Mouse (Mus musculus) CH12.LX (cell line): ENCODE data around the gene Krtdap. TPM values are rescaled to one million over a fixed set of nuclear protein-coding genes. Genes with fewer than 3 reads are reported as not detected.

Experiments
- DNase-seq: peaks from one replicate; pipeline ENCODE4 v3.0.0-alpha.2; 2013; ENCODE audit errors: extremely low read depth
- H3K27ac ChIP-seq: 2 replicates; pipeline ENCODE4 v1.5.1; 2012; ENCODE audit warnings: low read depth, mild to moderate bottlenecking, control low read depth, moderate library complexity; ENCODE audit not compliant: insufficient read depth
- H3K27me3 ChIP-seq: replicated peaks from 2 replicates; pipeline ENCODE3; 2012; ENCODE audit warnings: inconsistent platforms
- H3K36me3 ChIP-seq, 2 experiments: replicated peaks in 1 of 2; 2 replicates each; pipeline versions ENCODE3 to v1.6.1; 2012; ENCODE audit warnings: inconsistent platforms in 1 of 2, low read length in 1 of 2, mild to moderate bottlenecking in 1 of 2, mixed read lengths in 1 of 2, moderate library complexity in 1 of 2; ENCODE audit not compliant: control insufficient read depth in 1 of 2, insufficient read depth in 1 of 2
- H3K4me1 ChIP-seq, 2 experiments: 2 replicates each; pipeline ENCODE4 v1.6.1; 2012; ENCODE audit warnings: inconsistent platforms in 1 of 2, moderate library complexity in 1 of 2; ENCODE audit not compliant: insufficient read depth in 2 of 2, control insufficient read depth in 1 of 2
- H3K4me2 ChIP-seq: 2 replicates; pipeline ENCODE4 v1.6.1; 2012; ENCODE audit warnings: low read depth, mild to moderate bottlenecking, control low read depth; ENCODE audit not compliant: poor library complexity, insufficient read depth, severe bottlenecking
- H3K4me3 ChIP-seq, 3 experiments: fragments of 150-350 bp in 1 of 3; sonication (generic) in 1 of 3; replicated peaks in 1 of 3; 2 replicates each; pipeline versions ENCODE3 to v1.5.1; 2011 to 2012; ENCODE audit warnings: low read depth in 2 of 3, low read length in 2 of 3, mild to moderate bottlenecking in 2 of 3, moderate library complexity in 2 of 3, control low read depth in 1 of 3, improper control_type of control experiment in 1 of 3, inconsistent platforms in 1 of 3, mixed read lengths in 1 of 3; ENCODE audit not compliant: poor library complexity in 1 of 3
- H3K79me2 ChIP-seq: replicated peaks from 2 replicates; pipeline ENCODE4 v1.6.1; 2012; ENCODE audit warnings: mild to moderate bottlenecking, moderate library complexity; ENCODE audit not compliant: control insufficient read depth, poor library complexity, insufficient read depth, severe bottlenecking; ENCODE audit errors: extremely low read depth
- H3K9ac ChIP-seq: 2 replicates; pipeline ENCODE4 v1.6.1; 2012; ENCODE audit warnings: low read depth, mild to moderate bottlenecking, control low read depth, moderate library complexity; ENCODE audit not compliant: insufficient read depth
- H3K9me3 ChIP-seq: replicated peaks from 2 replicates; pipeline ENCODE3; 2012; ENCODE audit warnings: low read length, inconsistent platforms, mixed read lengths
- CTCF ChIP-seq, 2 experiments: IDR thresholded peaks in 1 of 2; conservative IDR thresholded peaks in 1 of 2; 2 replicates each; pipeline ENCODE4 v1.5.1; 2011 to 2012; ENCODE audit warnings: low read depth in 2 of 2, low read length in 2 of 2, improper control_type of control experiment in 1 of 2, inconsistent platforms in 1 of 2, mild to moderate bottlenecking in 1 of 2, moderate library complexity in 1 of 2
- E2F4 ChIP-seq: IDR thresholded peaks from 2 replicates; pipeline ENCODE4 v1.6.1; 2011; ENCODE audit warnings: low read depth, low read length, improper control_type of control experiment; ENCODE audit not compliant: insufficient replicate concordance
- JUND ChIP-seq: conservative IDR thresholded peaks from 2 replicates; pipeline ENCODE4 v1.6.1; 2011; ENCODE audit warnings: low read depth, low read length, improper control_type of control experiment
- KAT2A ChIP-seq: IDR thresholded peaks from 2 replicates; pipeline ENCODE4 v1.6.1; 2012; ENCODE audit warnings: low read length, improper control_type of control experiment, inconsistent platforms; ENCODE audit not compliant: insufficient replicate concordance
- MAFK ChIP-seq: IDR thresholded peaks from 2 replicates; pipeline ENCODE4 v1.6.1; 2011; ENCODE audit warnings: low read length, improper control_type of control experiment; ENCODE audit not compliant: insufficient replicate concordance
- MEF2A ChIP-seq: IDR thresholded peaks from 2 replicates; pipeline ENCODE4 v1.6.1; 2014; ENCODE audit warnings: low read depth, mild to moderate bottlenecking, inconsistent platforms, low read length, improper control_type of control experiment, borderline replicate concordance
- MXI1 ChIP-seq: IDR thresholded peaks from 2 replicates; pipeline ENCODE4 v1.6.1; 2011; ENCODE audit warnings: mild to moderate bottlenecking, low read depth, low read length, improper control_type of control experiment
- NRF1 ChIP-seq: IDR thresholded peaks from 2 replicates; pipeline ENCODE4 v1.6.1; 2014; ENCODE audit warnings: low read depth, mild to moderate bottlenecking, inconsistent platforms, low read length, improper control_type of control experiment, moderate library complexity
- PAX5 ChIP-seq: IDR thresholded peaks from 2 replicates; pipeline ENCODE4 v1.6.1; 2012; ENCODE audit warnings: low read length, inconsistent platforms, mixed read lengths
- POLR2AphosphoS2 ChIP-seq: IDR thresholded peaks from 2 replicates; pipeline ENCODE4 v1.6.1; 2011; ENCODE audit warnings: low read depth, low read length, improper control_type of control experiment
- SIN3A ChIP-seq: IDR thresholded peaks from 2 replicates; pipeline ENCODE4 v1.6.1; 2012; ENCODE audit warnings: low read length, improper control_type of control experiment, inconsistent platforms
- TCF12 ChIP-seq: IDR thresholded peaks from 2 replicates; pipeline ENCODE4 v1.6.1; 2014; ENCODE audit warnings: low read depth, mild to moderate bottlenecking, inconsistent platforms, low read length, improper control_type of control experiment
- USF2 ChIP-seq: conservative IDR thresholded peaks from 2 replicates; pipeline ENCODE4 v1.6.1; 2011; ENCODE audit warnings: low read depth, low read length, improper control_type of control experiment
- ZKSCAN1 ChIP-seq: IDR thresholded peaks from 2 replicates; pipeline ENCODE4 v1.6.1; 2012; ENCODE audit warnings: low read depth, inconsistent platforms, low read length, improper control_type of control experiment, borderline replicate concordance
- dilution Hi-C: fragments of 300-500 bp; cut with MboI; formaldehyde crosslinking; loops from 2 replicates; pipeline ENCODE4 v1.14.3; 2020; ENCODE audit warnings: low sequenced_read_pairs; ENCODE audit not compliant: extremely low pct_unique_long_range_greater_than_20kb, extremely low pct_ligation_motif_present
- in situ Hi-C: fragments of 300-500 bp; cut with MboI; formaldehyde crosslinking; loops from 3 replicates; pipeline ENCODE4 v1.14.3; 2019; ENCODE audit warnings: low sequenced_read_pairs, low pct_ligation_motif_present, low pct_unique_long_range_greater_than_20kb, mixed read lengths
- polyA plus RNA-seq: library from polyadenylated mRNA; unstranded; fragments of >175 nt; gene quantifications from 2 replicates; pipeline ENCODE4 v1.2.1, GENCODE M21; 2012; ENCODE audit warnings: low read depth; ENCODE audit not compliant: insufficient read length
- total RNA-seq, 2 experiments: library from RNA; depleted of rRNA; stranded (reverse); fragments of 300-350 nt in 1 of 2; fragments of >200 nt in 1 of 2; gene quantifications; 2 replicates each; pipeline ENCODE4 v1.2.3; 2012 to 2014

Krtdap gene
- total and polyA plus RNA-seq, 3 experiments: not detected

DNA sequence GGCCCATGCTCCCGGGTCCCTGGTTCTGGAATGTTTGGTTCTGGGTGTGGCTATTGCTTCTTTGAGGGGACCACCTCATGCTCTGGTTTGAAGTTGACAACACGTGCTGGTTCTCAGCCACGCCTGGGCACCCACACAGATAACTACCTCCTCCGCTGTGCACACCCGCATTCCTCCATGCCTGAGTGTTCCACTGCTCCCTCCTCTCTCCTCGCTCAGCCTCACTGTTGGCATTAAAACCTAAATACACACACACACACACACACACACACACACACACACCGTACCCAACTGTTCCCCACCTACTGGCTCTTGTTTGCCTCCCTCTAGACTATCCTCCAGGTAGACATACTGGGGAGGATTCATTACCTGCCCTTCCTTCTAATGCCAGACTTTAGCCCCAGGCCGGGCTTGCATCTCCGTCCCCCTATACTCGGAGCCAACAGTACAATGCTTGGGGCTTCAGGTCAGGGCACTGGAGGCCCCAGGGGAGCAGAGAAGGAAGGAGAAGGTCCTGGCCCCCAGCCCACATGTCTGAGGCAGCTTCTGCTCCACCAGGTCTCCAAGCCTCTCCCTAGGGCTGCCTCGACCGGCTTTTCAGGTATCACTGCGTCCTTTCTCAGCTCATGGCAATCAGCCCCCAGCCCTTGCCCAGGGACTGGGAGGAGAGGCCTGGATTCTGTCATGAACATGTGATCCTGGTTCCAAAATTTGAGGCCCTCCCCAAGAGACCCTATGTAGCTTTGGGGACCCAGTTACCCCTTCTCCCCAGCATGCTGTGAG, 37.7 kb upstream of the Krtdap start:
- dilution Hi-C loops (no loop called here), in situ Hi-C loops (no loop called here)
- Histone ChIP-seq H3K27me3 (no peaks in the 10 kb centered on the region), H3K36me3 (peaks cover 0 to 4% of the 10 kb centered on the region in 2 experiments), H3K4me2 (no peak overlapping the region), H3K79me2 (no peaks in the 10 kb centered on the region), H3K9ac (no peak overlapping the region), H3K4me1 (peaks cover 5 to 23% of the 10 kb centered on the region in 2 experiments; a peak in 2 of 4 replicates), H3K27ac (no peak overlapping the region), H3K9me3 (peaks cover 5% of the 10 kb centered on the region), H3K4me3 (no peak overlapping the region)
- DNase-seq: no peak
- TF ChIP-seq CTCF (conservative IDR thresholded peaks at IDR 0.05 in 1 of 2, IDR thresholded peaks at IDR 0.05 in 1 of 2; ENCODE audit: low read depth in 2 of 2, low read length in 2 of 2) (no peak), TCF12 (no peak), E2F4 (no peak), KAT2A (no peak), PAX5 (no peak), POLR2AphosphoS2 (no peak), SIN3A (no peak), NRF1 (no peak), ZKSCAN1 (no peak), MAFK (no peak), MEF2A (no peak)

GRCm38 (mm10) chr7:30751086-30751669, 36.5 kb upstream of the Krtdap start, which contains the start of gene Sbsn:
Sbsn (plus strand) TSS chr7:30751471.
- no peak within 1 kb of the TSS for H3K9ac ChIP-seq
- no peak for TF ChIP-seq SIN3A
- no peak for TF ChIP-seq CTCF (conservative IDR thresholded peaks at IDR 0.05 in 1 of 2, IDR thresholded peaks at IDR 0.05 in 1 of 2; ENCODE audit: low read depth in 2 of 2, low read length in 2 of 2)
- H3K4me1 ChIP-seq: peaks cover 5 to 23% of the 10 kb centered on the region in 2 experiments; a peak in 2 of 4 replicates
- DNase-seq: no peak
- no peaks in the 10 kb centered on the region for H3K27me3 ChIP-seq
- peaks cover 8% of the 10 kb centered on the region for H3K9me3 ChIP-seq
- H3K4me2 ChIP-seq: no peak within 1 kb of the TSS
- no peak within 1 kb of the TSS for H3K4me3 ChIP-seq
- no peaks in the 10 kb centered on the region for H3K79me2 ChIP-seq
- in situ Hi-C loops: no loop called here
- dilution Hi-C loops: no loop called here
- H3K27ac ChIP-seq: no peak within 1 kb of the TSS
- peaks cover 0 to 8% of the 10 kb centered on the region in 2 experiments for H3K36me3 ChIP-seq

GRCm38 (mm10) chr7:30757001-30757400, 30.7 kb upstream of the Krtdap start:
- Histone ChIP-seq H3K9me3 (peaks cover 8% of the 10 kb centered on the region), H3K36me3 (peaks cover 0 to 10% of the 10 kb centered on the region in 2 experiments), H3K4me2 (no peak overlapping the region), H3K79me2 (no peaks in the 10 kb centered on the region), H3K9ac (no peak overlapping the region), H3K27me3 (no peaks in the 10 kb centered on the region), H3K4me3 (no peak overlapping the region), H3K27ac (no peak overlapping the region), H3K4me1 (peaks cover 4 to 29% of the 10 kb centered on the region in 2 experiments; a peak in 3 of 4 replicates)
- DNase-seq: no peak
- in situ Hi-C loops (no loop called here), dilution Hi-C loops (no loop called here)
- TF ChIP-seq MAFK (no peak), MXI1 (no peak), JUND (no peak), USF2 (no peak)
